Mouse (Mus musculus) retina, adult 2 months (tissue): ENCODE measurements around the gene Ston1.

ENCODE experiments used
- DNase-seq: peaks from one replicate; pipeline ENCODE4 v3.0.0-alpha.2; 2012; ENCODE audit warnings: low read depth, low spot score

Ston1 gene

DNA sequence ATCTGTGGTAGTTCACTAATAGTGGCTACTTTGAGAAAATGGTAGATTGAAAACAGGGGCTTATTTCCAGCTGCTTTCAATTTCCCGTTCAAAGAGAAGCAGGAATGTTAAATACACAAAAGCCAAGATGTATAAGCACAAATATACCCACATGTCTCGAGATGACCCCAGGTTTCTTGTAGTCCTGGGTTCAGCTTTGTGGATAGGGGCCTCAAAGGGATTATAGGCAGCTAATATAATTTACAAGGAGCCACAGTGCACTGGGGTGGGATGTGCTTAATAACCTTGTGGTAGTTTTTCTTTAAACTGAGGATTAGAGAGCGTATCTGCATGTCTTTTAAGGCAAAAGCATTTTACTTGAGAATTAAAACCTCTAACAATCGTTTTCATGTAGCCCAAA is 73.3 kb downstream of the Ston1 start:
- DNase-seq, result no peak

DNA sequence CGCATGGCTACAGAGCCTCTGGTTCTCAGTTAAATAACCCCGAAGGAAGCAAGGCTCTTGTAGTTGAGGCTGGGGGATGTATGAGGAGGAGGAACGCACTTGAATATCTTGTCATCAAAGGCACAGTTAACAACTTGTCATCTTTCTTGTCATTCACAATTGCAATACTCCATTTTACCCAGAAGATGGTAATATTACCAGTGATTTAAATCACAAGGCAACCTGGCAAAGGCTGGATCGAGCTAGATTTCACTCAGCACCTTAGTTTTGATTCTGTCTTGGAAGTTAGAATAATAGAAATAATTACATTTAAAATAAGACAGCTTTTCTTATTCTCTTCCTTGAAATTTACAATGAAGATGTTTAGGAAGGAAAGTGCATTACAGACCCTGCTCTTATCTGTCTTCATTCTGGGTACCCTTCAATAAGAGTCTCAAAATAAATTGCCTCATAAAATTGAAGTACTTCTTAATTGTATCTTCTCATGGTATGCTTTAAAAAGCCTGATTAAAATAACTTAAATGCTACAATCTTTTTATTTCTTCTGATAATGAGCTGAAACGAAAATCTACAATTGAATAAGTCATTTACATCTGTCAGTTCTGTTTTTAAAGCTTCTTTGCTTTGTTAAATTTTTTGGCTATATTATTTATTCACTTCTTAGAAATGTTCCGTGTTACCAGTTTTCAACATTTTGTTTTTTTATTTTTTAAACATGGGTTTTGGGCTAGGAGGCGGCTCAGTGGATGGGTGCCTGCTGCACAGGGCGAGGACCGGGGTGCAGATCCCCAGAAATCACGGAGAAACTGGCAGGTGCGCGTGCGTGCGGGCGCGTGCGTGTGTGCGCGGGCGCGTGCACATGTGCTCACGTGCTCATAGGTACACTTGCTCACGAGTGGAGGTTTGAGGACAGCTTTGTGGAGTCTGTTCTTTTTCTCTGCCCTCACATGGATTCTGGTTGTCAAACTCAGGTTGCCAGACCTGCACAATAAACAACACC is 78.1 kb downstream of the Ston1 start:
- no peak for DNase-seq

DNA sequence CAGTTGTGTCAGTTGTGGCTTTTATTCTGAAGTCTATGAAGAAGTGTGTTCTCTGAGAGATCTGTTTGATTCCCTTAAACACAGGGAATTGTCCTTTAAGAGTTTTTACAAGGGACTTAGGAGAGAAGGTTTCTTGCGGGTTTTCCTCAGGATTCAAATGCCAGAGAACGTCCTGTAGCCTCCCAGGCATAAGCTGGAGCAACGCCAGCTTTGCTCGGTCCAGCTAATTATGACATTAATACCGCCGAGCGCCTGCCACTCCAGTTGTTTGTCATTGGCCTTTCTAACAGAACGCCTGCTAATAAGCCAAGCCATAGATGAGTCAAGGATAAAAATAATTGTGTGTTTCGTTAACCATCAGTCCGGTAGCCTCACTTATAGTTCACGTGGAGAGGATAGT is 90.7 kb downstream of the Ston1 start:
- DNase-seq, result no peak

DNA sequence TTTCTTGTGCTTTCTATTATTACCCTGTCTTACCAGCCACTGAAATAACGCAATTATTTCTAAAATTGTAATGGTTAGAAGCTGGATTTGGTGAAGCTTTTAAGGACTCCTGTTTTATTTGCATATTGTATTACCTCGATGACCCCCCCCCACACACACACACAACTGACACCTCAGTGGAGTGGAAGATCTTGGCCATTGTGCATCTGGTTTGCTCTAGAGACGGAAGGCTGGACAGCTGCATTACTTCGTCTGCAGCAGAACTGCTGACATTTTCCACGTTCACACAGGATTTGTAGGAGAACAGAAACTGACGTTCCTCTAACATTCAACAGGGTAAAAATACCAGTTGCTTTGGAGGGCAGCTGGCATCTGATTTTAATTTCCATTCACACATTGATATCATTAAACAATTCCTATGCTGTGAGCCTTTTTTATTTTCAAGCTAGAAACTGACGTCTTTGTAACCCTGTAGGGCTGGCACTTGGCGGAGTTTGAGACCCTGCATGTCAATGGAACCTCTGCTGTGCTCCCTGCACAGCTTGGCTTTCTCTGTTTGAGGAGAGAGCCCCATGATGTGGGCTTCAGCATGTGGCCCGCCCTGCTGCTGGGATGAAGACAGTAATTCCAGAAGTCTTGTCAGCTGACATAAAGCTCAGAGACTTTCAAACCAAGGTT is 99.3 kb downstream of the Ston1 start:
- DNase-seq, result no peak

DNA sequence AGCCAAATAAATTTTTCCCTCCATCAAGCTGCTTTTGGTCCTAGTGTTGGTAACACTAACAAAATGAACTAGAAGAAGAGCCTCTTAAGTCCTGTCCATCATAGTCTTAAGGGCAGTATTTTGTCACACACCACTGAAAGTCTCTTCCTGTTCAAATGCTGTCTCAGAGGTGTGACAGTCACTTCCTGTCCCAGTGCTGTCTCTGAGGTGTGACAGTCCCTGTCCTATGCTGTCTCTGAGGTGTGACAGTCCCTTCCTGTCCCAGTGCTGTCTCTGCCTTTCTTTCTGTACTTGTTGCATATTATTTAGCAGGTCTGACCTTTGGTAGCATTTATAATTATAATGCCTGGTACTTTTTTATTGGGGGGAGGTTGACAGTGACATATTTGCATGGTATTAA is 103.4 kb downstream of the Ston1 start:
- no peak for DNase-seq

DNA sequence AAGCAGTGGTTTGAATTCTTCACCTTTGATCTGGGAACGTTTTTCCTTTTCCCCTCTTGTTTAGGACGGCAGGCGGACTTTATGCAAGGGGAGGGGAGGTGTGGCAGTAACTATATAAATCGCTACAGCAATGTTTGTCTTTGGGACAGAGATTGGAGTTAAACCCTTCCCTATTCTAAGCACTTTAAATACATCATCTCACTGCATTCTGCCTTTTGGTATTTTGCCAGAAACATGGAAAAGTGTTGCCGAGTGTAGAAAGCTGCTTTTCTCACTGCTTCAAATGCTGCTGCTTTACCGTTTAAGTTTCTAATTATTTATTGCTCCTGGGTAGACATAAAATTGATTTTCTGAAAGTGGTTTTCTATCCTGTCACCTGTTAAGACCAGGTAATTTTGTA is 104.9 kb downstream of the Ston1 start:
- no peak for DNase-seq

DNA sequence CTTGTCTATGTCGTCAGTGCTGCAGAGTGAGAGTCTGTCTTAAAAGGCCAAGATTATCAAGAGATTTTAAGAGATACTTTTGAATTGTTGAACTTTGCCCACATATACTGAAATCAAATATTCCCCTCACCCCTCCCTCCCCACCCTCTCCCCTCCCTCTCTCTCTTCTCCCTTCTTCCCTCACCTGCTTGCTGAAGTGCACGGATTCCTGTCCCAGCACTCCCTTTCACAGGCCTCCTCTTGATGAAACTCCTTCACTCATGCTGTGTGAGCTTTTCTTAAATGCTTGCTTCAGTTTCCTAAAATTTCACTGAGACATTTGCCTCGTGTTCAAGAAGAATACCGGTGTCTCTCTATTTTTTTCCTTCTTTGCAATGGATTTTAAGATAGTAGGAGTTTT is 105.6 kb downstream of the Ston1 start:
- DNase-seq, result no peak

DNA sequence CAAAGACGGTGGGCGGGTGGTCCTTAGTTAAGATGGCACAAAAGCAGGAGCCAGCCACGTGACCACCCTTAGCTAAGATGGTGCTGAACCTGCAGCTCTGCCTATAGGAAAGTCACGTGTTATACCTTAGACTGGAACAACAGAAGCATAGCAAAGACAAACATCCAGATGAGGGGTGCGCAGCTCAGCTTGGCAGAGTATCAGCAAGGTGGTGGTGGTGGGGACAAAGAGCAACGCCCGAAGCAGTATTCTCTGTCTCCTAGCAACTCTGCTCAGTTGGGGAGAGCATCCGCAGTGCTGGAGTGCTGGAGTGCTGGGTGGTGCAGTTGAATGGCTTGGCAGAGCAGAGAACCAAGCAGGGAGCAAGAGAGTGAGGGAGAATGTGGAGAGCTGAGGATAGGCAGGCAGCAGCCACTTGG is 108.8 kb downstream of the Ston1 start:
- no peak for DNase-seq
